Mouse (Mus musculus) G1E (cell line): ENCODE results near the gene Hoxb6. TPM values are rescaled to one million over a fixed set of nuclear protein-coding genes. Genes with fewer than 3 reads are reported as not detected.
A peak's percentile ranks its signal among the peaks of the same experiment; 100 is the strongest.

ENCODE experiments used
- ATAC-seq: 2 replicates; pipeline ENCODE4 v1.8.0; 2016; ENCODE audit warnings: mild to moderate bottlenecking; ENCODE audit not compliant: insufficient number of reproducible peaks, poor library complexity, low FRiP score, severe bottlenecking; ENCODE audit errors: extremely low read depth
- DNase-seq: peaks from one replicate; pipeline ENCODE4 v3.0.0; 2012; ENCODE audit warnings: low spot score
- H3K27me3 ChIP-seq: 2 replicates; pipeline ENCODE4 v1.6.1; 2012; ENCODE audit warnings: mild to moderate bottlenecking, low read length, inconsistent platforms; ENCODE audit not compliant: insufficient read depth
- H3K36me3 ChIP-seq: replicated peaks from 2 replicates; pipeline ENCODE3; 2012; ENCODE audit warnings: mild to moderate bottlenecking, inconsistent platforms
- H3K4me1 ChIP-seq: 2 replicates; pipeline ENCODE4 v1.6.1; 2012; ENCODE audit warnings: low read depth, low read length, inconsistent platforms, mixed read lengths; ENCODE audit not compliant: insufficient read depth
- H3K4me3 ChIP-seq: 2 replicates; pipeline ENCODE4 v1.5.1; 2012; ENCODE audit warnings: low read depth, mild to moderate bottlenecking, inconsistent platforms, low read length, moderate library complexity, mixed read lengths
- H3K9me3 ChIP-seq: replicated peaks from 2 replicates; pipeline ENCODE4 v1.6.1; 2012; ENCODE audit warnings: inconsistent platforms
- CTCF ChIP-seq: IDR thresholded peaks from 2 replicates; pipeline ENCODE4 v1.5.1; 2012; ENCODE audit warnings: low read depth, low read length, inconsistent platforms, mixed read lengths
- GATA1 ChIP-seq: IDR thresholded peaks from 2 replicates; pipeline ENCODE4 v1.6.1; 2012; ENCODE audit warnings: borderline replicate concordance, low read length, inconsistent platforms, mixed read lengths
- GATA2 ChIP-seq: IDR thresholded peaks from 2 replicates; pipeline ENCODE4 v1.6.1; 2012; ENCODE audit warnings: low read depth, low read length, inconsistent platforms, borderline replicate concordance
- POLR2AphosphoS5 ChIP-seq: IDR thresholded peaks from 2 replicates; pipeline ENCODE4 v1.6.1; 2012; ENCODE audit warnings: low read depth, low read length, inconsistent platforms; ENCODE audit not compliant: insufficient replicate concordance
- TAL1 ChIP-seq: conservative IDR thresholded peaks from 2 replicates; pipeline ENCODE4 v1.6.1; 2012; ENCODE audit warnings: low read depth, low read length, inconsistent platforms, mixed read lengths
- polyA plus RNA-seq: library from polyadenylated mRNA; stranded (reverse); fragments of >175 nt; gene quantifications from 2 replicates; pipeline ENCODE4 v1.2.3, GENCODE M21; 2012
- total RNA-seq, 2 experiments: library from RNA; stranded (forward) in 1 of 2; stranded (reverse) in 1 of 2; fragments of 200-1000 nt in 1 of 2; fragments of >200 nt in 1 of 2; fragmentation: Nextera tagmentation in 1 of 2; gene quantifications; 2 replicates each; pipeline ENCODE4 v1.2.3; 2014 to 2017

Hoxb6 gene
- total and polyA plus RNA-seq, 3 experiments: 0.26 TPM; not detected in 2

DNA sequence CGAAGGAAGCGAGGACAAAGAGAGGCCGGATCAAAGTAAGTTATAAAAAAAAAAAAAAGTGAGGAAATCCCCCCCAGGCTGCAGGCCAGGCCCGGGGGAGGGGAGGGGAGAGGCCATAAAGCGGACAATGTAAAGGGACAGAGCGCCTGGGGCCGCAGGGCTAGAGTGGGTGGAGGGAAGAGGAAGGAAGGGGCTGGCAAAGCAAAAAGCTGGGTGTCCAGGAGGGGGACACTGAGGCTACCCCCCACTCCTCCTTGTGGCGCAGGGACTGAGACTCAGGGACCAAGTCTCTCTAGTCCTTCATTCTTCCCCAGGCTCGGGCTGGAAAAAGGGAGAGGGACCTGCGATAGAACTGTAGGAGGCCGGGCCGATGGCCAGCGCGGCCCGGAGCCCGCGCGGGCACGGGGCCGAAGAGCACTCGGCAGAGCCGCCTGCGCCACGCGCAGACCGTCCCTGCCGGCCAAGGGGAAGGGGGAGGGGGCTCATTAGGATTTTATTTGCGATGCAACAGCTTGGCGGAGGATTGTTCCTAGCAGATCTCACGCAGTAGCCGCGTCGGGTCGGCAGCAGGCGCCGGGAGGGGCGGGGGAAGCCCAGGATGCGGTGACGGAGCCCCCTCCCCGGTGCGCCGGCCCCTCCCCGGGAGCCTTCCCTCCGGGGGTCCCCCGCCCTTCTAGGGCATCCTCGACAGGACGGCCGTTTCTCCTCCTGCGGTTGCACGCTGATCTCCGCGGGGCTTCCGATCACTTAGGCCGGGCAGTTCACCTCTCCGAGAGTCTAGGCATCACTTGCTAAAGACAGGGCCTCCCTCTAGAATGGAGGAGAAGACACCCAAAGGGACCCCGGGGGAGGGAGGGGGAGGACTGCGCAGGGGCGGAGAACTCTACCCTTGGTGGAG, 20.0 kb upstream of the Hoxb6 start:
- H3K36me3 ChIP-seq: no peaks in the 10 kb centered on the region
- H3K27me3 ChIP-seq: peaks cover 46% of the 10 kb centered on the region
- no peaks in the 10 kb centered on the region for H3K4me1 ChIP-seq
- TF ChIP-seq TAL1: no peak
- TF ChIP-seq GATA1: no peak
- TF ChIP-seq GATA2: no peak
- no peak for TF ChIP-seq CTCF
- no peak for TF ChIP-seq POLR2AphosphoS5
- H3K9me3 ChIP-seq: 0 out of 2 replicates have a peak, but pooled peaks cover 2% of the 10 kb centered on the region
- no peak for DNase-seq
- no peak for ATAC-seq
- H3K4me3 ChIP-seq: no peak overlapping the region

GRCm38 (mm10) chr11:96274428-96274827, 17.8 kb upstream of the Hoxb6 start:
- Histone ChIP-seq H3K36me3 (no peaks in the 10 kb centered on the region), H3K4me3 (no peak overlapping the region), H3K27me3 (peaks cover 58% of the 10 kb centered on the region), H3K4me1 (no peaks in the 10 kb centered on the region), H3K9me3 (0 out of 2 replicates have a peak, but pooled peaks cover 2% of the 10 kb centered on the region)
- DNase-seq: no peak
- ATAC-seq: no peak
- TF ChIP-seq TAL1: no peak
- TF ChIP-seq POLR2AphosphoS5: no peak
- TF ChIP-seq GATA2: no peak
- TF ChIP-seq GATA1: no peak
- no peak for TF ChIP-seq CTCF

GRCm38 (mm10) chr11:96275896-96276295, 16.4 kb upstream of the Hoxb6 start:
- Histone ChIP-seq H3K4me1 (no peaks in the 10 kb centered on the region), H3K9me3 (0 out of 2 replicates have a peak, but pooled peaks cover 2% of the 10 kb centered on the region), H3K36me3 (no peaks in the 10 kb centered on the region), H3K4me3 (no peak overlapping the region), H3K27me3 (peaks cover 55% of the 10 kb centered on the region)
- ATAC-seq (no peak), DNase-seq (no peak)
- TF ChIP-seq GATA1 (no peak), POLR2AphosphoS5 (no peak), TAL1 (no peak), CTCF (no peak), GATA2 (no peak)

DNA sequence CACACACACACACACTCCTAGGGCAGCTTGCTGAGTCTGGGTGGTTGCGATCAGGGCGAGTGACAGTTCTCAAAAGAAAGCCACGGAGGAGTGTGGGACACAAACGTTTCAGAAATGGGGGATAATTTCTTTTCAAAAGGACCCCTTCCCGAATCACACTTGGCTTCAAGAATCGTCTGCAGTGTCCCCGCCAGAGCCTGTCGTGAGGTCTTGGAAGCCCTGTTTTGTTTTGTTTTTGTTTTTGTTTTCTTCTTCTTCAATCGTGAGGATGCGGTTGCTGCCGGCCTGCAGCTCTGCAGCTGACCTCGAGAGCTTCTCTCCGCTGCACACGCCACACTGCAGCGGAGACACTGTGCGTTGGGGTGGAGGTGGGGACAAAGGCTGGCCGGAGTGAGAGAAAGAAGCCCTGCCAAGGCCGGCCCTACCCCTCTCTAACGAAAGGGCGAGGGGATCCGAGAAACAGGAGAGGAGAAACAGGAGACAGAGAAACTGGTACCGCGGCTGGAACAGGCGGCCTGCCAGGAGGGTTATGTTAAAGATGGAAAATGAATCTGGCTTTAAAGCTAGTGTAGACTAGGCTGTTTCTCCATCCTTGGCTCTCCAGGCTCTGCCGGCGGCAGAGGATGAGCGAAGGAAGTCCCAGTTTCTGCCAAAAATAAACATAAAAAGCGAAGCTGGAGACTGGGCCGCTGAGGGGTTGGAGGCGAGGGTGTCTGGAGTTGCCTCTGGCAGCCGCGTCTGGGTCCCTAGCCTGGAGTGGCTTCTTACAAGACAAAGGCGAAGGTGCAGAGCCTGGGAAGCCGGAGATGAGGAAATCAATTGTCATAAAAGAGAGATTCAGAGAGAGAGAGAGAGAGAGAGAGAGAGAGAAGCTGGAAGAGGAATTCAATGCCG, 14.9 kb upstream of the Hoxb6 start:
- H3K27me3 ChIP-seq: peaks cover 54% of the 10 kb centered on the region

DNA sequence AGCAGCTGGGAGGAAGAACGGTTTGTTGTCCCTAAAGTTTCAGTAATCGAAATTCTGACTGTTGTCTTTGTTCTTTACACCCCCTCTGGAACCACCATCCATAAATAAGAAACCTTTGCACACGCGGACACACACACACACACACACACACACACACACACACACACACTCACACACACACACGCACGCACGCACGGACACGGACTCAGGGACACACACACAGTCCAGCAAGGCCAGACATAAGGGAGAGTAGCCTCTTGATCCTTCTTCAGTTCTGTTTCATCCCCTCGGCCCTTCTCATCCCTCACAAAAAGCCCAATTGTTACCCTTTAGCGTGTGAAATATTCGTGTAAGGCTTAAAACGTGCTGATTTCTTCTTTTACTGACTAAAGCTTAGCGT, 14.0 kb upstream of the Hoxb6 start:
- Histone ChIP-seq H3K4me3 (no peak overlapping the region), H3K9me3 (no peaks in the 10 kb centered on the region), H3K27me3 (peaks cover 58% of the 10 kb centered on the region), H3K4me1 (no peaks in the 10 kb centered on the region), H3K36me3 (no peaks in the 10 kb centered on the region)
- TF ChIP-seq GATA2: no peak
- no peak for TF ChIP-seq POLR2AphosphoS5
- TF ChIP-seq CTCF: no peak
- TF ChIP-seq GATA1: no peak
- no peak for TF ChIP-seq TAL1
- ATAC-seq: no peak
- DNase-seq: no peak

More for the DNA sequence above, 14.9 kb upstream of the Hoxb6 start:
- Histone ChIP-seq H3K36me3 (no peaks in the 10 kb centered on the region), H3K9me3 (no peaks in the 10 kb centered on the region), H3K4me1 (no peaks in the 10 kb centered on the region), H3K4me3 (no peak overlapping the region)
- TF ChIP-seq CTCF (no peak), TAL1 (no peak), GATA2 (no peak), GATA1 (no peak), POLR2AphosphoS5 (no peak)
- DNase-seq (no peak), ATAC-seq (no peak)

DNA sequence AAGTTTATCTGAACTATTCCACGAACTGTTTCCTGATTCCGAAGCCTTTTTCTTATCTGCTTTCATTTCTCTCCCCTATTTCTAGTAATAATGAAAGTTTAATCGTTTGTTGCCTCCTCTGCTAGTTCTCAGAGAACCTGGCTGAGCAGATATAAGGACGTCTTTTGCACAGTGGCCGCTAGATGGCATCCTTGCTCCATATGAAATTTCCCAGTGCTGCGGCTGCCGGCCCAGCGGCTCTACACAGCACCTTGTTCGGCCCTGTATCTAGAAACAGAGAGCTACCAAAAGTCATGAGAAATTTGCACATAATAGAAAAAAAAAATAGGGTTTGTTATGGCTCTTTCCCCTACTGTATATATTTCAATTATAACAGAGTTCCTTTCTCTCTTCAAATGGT, 13.5 kb upstream of the Hoxb6 start:
- Histone ChIP-seq H3K4me1 (no peaks in the 10 kb centered on the region), H3K9me3 (no peaks in the 10 kb centered on the region), H3K27me3 (peaks cover 58% of the 10 kb centered on the region), H3K4me3 (no peak overlapping the region), H3K36me3 (no peaks in the 10 kb centered on the region)
- DNase-seq: peak; percentile 68
- TF ChIP-seq POLR2AphosphoS5 (no peak), CTCF (peak; percentile 40)
- ATAC-seq: no peak
